Mouse (Mus musculus) limb, embryonic 11.5 days (tissue): ENCODE measurements at regions not wholly inside any gene's neighbourhood (a gene's known extent, or its start where the extent isn't known, plus 50 kb on each side); places are given as distances from the start of the nearest gene placed in this dataset.
A peak's percentile ranks its signal among the peaks of the same experiment; 100 is the strongest.

Experiments
- ATAC-seq: fragments of 200-750 bp; cut with Nextera tagmentation; 2 replicates; pipeline ENCODE4 v1.8.0; 2017; ENCODE audit warnings: low read depth; ENCODE audit not compliant: insufficient number of reproducible peaks, low FRiP score, low TSS enrichment
- DNase-seq: peaks from one replicate; pipeline ENCODE4 v3.0.0-alpha.2; 2015; ENCODE audit warnings: low spot score
- H3K27ac ChIP-seq: fragments of 300-500 bp; sonication (generic); replicated peaks from 2 replicates; pipeline ENCODE4 v1.5.1; 2014; ENCODE audit warnings: low read depth, mild to moderate bottlenecking, low read length
- H3K27me3 ChIP-seq: fragments of 300-500 bp; sonication (generic); 2 replicates; pipeline ENCODE4 v1.6.1; 2014; ENCODE audit warnings: mild to moderate bottlenecking, low read length, mixed read lengths; ENCODE audit not compliant: control insufficient read depth, insufficient read depth
- H3K36me3 ChIP-seq: fragments of 300-500 bp; sonication (generic); 2 replicates; pipeline ENCODE4 v1.6.1; 2014; ENCODE audit warnings: mild to moderate bottlenecking, low read length, moderate library complexity, mixed read lengths; ENCODE audit not compliant: control insufficient read depth, insufficient read depth
- H3K4me1 ChIP-seq: fragments of 300-500 bp; sonication (generic); 2 replicates; pipeline ENCODE4 v1.6.1; 2014; ENCODE audit warnings: low read length, mixed read lengths; ENCODE audit not compliant: control insufficient read depth, insufficient read depth
- H3K4me2 ChIP-seq: fragments of 300-500 bp; sonication (generic); 2 replicates; pipeline ENCODE4 v1.6.1; 2014; ENCODE audit warnings: low read depth, mild to moderate bottlenecking, moderate library complexity; ENCODE audit not compliant: severe bottlenecking
- H3K4me3 ChIP-seq: fragments of 300-500 bp; sonication (generic); 2 replicates; pipeline ENCODE4 v1.5.1; 2014; ENCODE audit warnings: low read depth, low read length
- H3K9ac ChIP-seq: fragments of 300-500 bp; sonication (generic); 2 replicates; pipeline ENCODE4 v1.6.1; 2014; ENCODE audit warnings: mild to moderate bottlenecking, low read length
- H3K9me3 ChIP-seq: fragments of 300-500 bp; sonication (generic); 2 replicates; pipeline ENCODE4 v1.6.1; 2016; ENCODE audit warnings: low read length; ENCODE audit not compliant: control insufficient read depth
- WGBS: fragments of 180-500 bp; shearing (Covaris S2); extraction: QIAGEN DNeasy Blood & Tissue Kit; methylation state at CpG from one replicate; pipeline ENCODE4 v1.1.7; 2014; 5-methylcytosine and 5-hydroxymethylcytosine counted together

GRCm38 (mm10) chr4:10031764-10032163 is 842.5 kb upstream of the 2610301B20Rik start:
- H3K4me3 ChIP-seq = no peak overlapping the region
- no peak overlapping the region for H3K9ac ChIP-seq
- H3K9me3 ChIP-seq = no peaks in the 10 kb centered on the region
- ATAC-seq (no peak), DNase-seq (no peak)
- no peak overlapping the region for H3K27ac ChIP-seq
- no peaks in the 10 kb centered on the region for H3K27me3 ChIP-seq
- no peaks in the 10 kb centered on the region for H3K4me1 ChIP-seq
- 31% methylated on average over 3 of the region's 3 CpGs for WGBS
- no peak overlapping the region for H3K4me2 ChIP-seq
- no peaks in the 10 kb centered on the region for H3K36me3 ChIP-seq

DNA sequence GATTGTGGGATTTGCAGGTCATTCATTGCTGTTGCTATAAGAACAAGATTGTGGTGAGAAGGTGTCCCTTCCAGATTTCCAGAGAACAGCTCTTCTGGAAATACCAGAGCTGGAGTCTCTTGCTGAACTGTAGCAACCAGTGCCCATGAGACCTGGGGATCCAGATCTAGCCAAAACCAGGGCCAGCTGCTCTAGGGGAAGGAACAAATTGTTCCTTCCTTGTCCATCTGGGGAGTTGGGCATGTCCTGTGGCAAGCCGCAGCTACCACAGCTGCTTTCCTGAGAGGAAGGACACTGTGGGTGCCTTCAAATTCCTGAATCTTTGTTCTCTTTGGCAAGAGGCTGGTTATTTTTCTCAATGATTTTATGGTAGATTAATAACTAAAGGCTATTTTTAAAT is 839.0 kb upstream of the 2610301B20Rik start:
- no peaks in the 10 kb centered on the region for H3K36me3 ChIP-seq
- H3K27ac ChIP-seq = no peak overlapping the region
- no peak for DNase-seq
- no peak for ATAC-seq
- H3K4me2 ChIP-seq = no peak overlapping the region
- H3K9ac ChIP-seq = no peak overlapping the region
- H3K9me3 ChIP-seq = no peaks in the 10 kb centered on the region
- H3K4me1 ChIP-seq = no peaks in the 10 kb centered on the region
- WGBS = 96% methylated on average over 1 of the region's 1 CpGs
- H3K27me3 ChIP-seq = no peaks in the 10 kb centered on the region
- no peak overlapping the region for H3K4me3 ChIP-seq

- no peak overlapping the region for H3K4me2 ChIP-seq
- no peak overlapping the region for H3K4me3 ChIP-seq
- DNase-seq (no peak), ATAC-seq (no peak)
- no peaks in the 10 kb centered on the region for H3K27me3 ChIP-seq
- H3K9me3 ChIP-seq = no peaks in the 10 kb centered on the region
- 54% methylated on average over 2 of the region's 2 CpGs for WGBS
- no peak overlapping the region for H3K9ac ChIP-seq
- H3K36me3 ChIP-seq = no peaks in the 10 kb centered on the region
- H3K4me1 ChIP-seq = no peaks in the 10 kb centered on the region
- H3K27ac ChIP-seq = no peak overlapping the region
These were observed 832.8 kb upstream of the 2610301B20Rik start for GRCm38 (mm10) chr4:10041301-10042093.

- Histone ChIP-seq H3K9ac (no peak overlapping the region), H3K9me3 (no peaks in the 10 kb centered on the region), H3K4me1 (no peaks in the 10 kb centered on the region), H3K27me3 (no peaks in the 10 kb centered on the region), H3K27ac (no peak overlapping the region), H3K4me2 (no peak overlapping the region), H3K4me3 (no peak overlapping the region), H3K36me3 (no peaks in the 10 kb centered on the region)
- ATAC-seq (no peak), DNase-seq (no peak)
- 92% methylated on average over 1 of the region's 1 CpGs for WGBS
These were observed 825.5 kb upstream of the 2610301B20Rik start for GRCm38 (mm10) chr4:10048770-10049169.

- Histone ChIP-seq H3K27me3 (no peaks in the 10 kb centered on the region), H3K27ac (no peak overlapping the region), H3K36me3 (no peaks in the 10 kb centered on the region), H3K4me1 (no peaks in the 10 kb centered on the region), H3K9me3 (no peaks in the 10 kb centered on the region), H3K9ac (no peak overlapping the region), H3K4me2 (no peak overlapping the region), H3K4me3 (no peak overlapping the region)
- 73% methylated on average over 4 of the region's 4 CpGs for WGBS
- DNase-seq (no peak), ATAC-seq (no peak)
These were observed 824.9 kb upstream of the 2610301B20Rik start for GRCm38 (mm10) chr4:10049411-10049810.

GRCm38 (mm10) chr4:10051296-10052267 is 822.7 kb upstream of the 2610301B20Rik start:
- no peaks in the 10 kb centered on the region for H3K36me3 ChIP-seq
- H3K4me3 ChIP-seq = no peak overlapping the region
- 76% methylated on average over 5 of the region's 5 CpGs for WGBS
- H3K27ac ChIP-seq = no peak overlapping the region
- H3K4me1 ChIP-seq = no peaks in the 10 kb centered on the region
- no peaks in the 10 kb centered on the region for H3K27me3 ChIP-seq
- no peaks in the 10 kb centered on the region for H3K9me3 ChIP-seq
- ATAC-seq (peak; percentile 35; the same call in 1 of the 2 replicates), DNase-seq (no peak)
- no peak overlapping the region for H3K9ac ChIP-seq
- no peak overlapping the region for H3K4me2 ChIP-seq

GRCm38 (mm10) chr4:10052869-10053268 is 821.4 kb upstream of the 2610301B20Rik start:
- DNase-seq (no peak), ATAC-seq (no peak)
- no peak overlapping the region for H3K27ac ChIP-seq
- no peaks in the 10 kb centered on the region for H3K9me3 ChIP-seq
- no peaks in the 10 kb centered on the region for H3K4me1 ChIP-seq
- no peak overlapping the region for H3K4me2 ChIP-seq
- H3K36me3 ChIP-seq = no peaks in the 10 kb centered on the region
- no peaks in the 10 kb centered on the region for H3K27me3 ChIP-seq
- no peak overlapping the region for H3K9ac ChIP-seq
- H3K4me3 ChIP-seq = no peak overlapping the region

GRCm38 (mm10) chr4:10072500-10073106 is 801.7 kb upstream of the 2610301B20Rik start:
- Histone ChIP-seq H3K9me3 (no peaks in the 10 kb centered on the region), H3K4me2 (no peak overlapping the region), H3K4me3 (no peak overlapping the region), H3K4me1 (no peaks in the 10 kb centered on the region), H3K36me3 (no peaks in the 10 kb centered on the region), H3K27ac (no peak overlapping the region), H3K9ac (no peak overlapping the region), H3K27me3 (no peaks in the 10 kb centered on the region)
- ATAC-seq (no peak), DNase-seq (no peak)
- 80% methylated on average over 5 of the region's 5 CpGs for WGBS
